Mouse (Mus musculus) CH12.LX (cell line): ENCODE data around the gene D10Jhu81e. TPM values are rescaled to one million over a fixed set of nuclear protein-coding genes. Genes with fewer than 3 reads are reported as not detected.

Source experiments
- DNase-seq: peaks from one replicate; pipeline ENCODE4 v3.0.0-alpha.2; 2013; ENCODE audit errors: extremely low read depth
- H3K27ac ChIP-seq: 2 replicates; pipeline ENCODE4 v1.5.1; 2012; ENCODE audit warnings: low read depth, mild to moderate bottlenecking, control low read depth, moderate library complexity; ENCODE audit not compliant: insufficient read depth
- H3K27me3 ChIP-seq: replicated peaks from 2 replicates; pipeline ENCODE3; 2012; ENCODE audit warnings: inconsistent platforms
- H3K36me3 ChIP-seq, 2 experiments: replicated peaks in 1 of 2; 2 replicates each; pipeline versions ENCODE3 to v1.6.1; 2012; ENCODE audit warnings: inconsistent platforms in 1 of 2, low read length in 1 of 2, mild to moderate bottlenecking in 1 of 2, mixed read lengths in 1 of 2, moderate library complexity in 1 of 2; ENCODE audit not compliant: control insufficient read depth in 1 of 2, insufficient read depth in 1 of 2
- H3K4me1 ChIP-seq, 2 experiments: 2 replicates each; pipeline ENCODE4 v1.6.1; 2012; ENCODE audit warnings: inconsistent platforms in 1 of 2, moderate library complexity in 1 of 2; ENCODE audit not compliant: insufficient read depth in 2 of 2, control insufficient read depth in 1 of 2
- H3K4me2 ChIP-seq: 2 replicates; pipeline ENCODE4 v1.6.1; 2012; ENCODE audit warnings: low read depth, mild to moderate bottlenecking, control low read depth; ENCODE audit not compliant: poor library complexity, insufficient read depth, severe bottlenecking
- H3K4me3 ChIP-seq, 3 experiments: fragments of 150-350 bp in 1 of 3; sonication (generic) in 1 of 3; replicated peaks in 1 of 3; 2 replicates each; pipeline versions ENCODE3 to v1.5.1; 2011 to 2012; ENCODE audit warnings: low read depth in 2 of 3, low read length in 2 of 3, mild to moderate bottlenecking in 2 of 3, moderate library complexity in 2 of 3, control low read depth in 1 of 3, improper control_type of control experiment in 1 of 3, inconsistent platforms in 1 of 3, mixed read lengths in 1 of 3; ENCODE audit not compliant: poor library complexity in 1 of 3
- H3K79me2 ChIP-seq: replicated peaks from 2 replicates; pipeline ENCODE4 v1.6.1; 2012; ENCODE audit warnings: mild to moderate bottlenecking, moderate library complexity; ENCODE audit not compliant: control insufficient read depth, poor library complexity, insufficient read depth, severe bottlenecking; ENCODE audit errors: extremely low read depth
- H3K9ac ChIP-seq: 2 replicates; pipeline ENCODE4 v1.6.1; 2012; ENCODE audit warnings: low read depth, mild to moderate bottlenecking, control low read depth, moderate library complexity; ENCODE audit not compliant: insufficient read depth
- H3K9me3 ChIP-seq: replicated peaks from 2 replicates; pipeline ENCODE3; 2012; ENCODE audit warnings: low read length, inconsistent platforms, mixed read lengths
- BHLHE40 ChIP-seq: IDR thresholded peaks from 2 replicates; pipeline ENCODE4 v1.6.1; 2011; ENCODE audit warnings: mild to moderate bottlenecking, low read depth, low read length, improper control_type of control experiment
- CHD1 ChIP-seq: IDR thresholded peaks from 2 replicates; pipeline ENCODE4 v1.6.1; 2012; ENCODE audit warnings: low read depth, low read length, improper control_type of control experiment, inconsistent platforms
- E2F4 ChIP-seq: IDR thresholded peaks from 2 replicates; pipeline ENCODE4 v1.6.1; 2011; ENCODE audit warnings: low read depth, low read length, improper control_type of control experiment; ENCODE audit not compliant: insufficient replicate concordance
- EP300 ChIP-seq: IDR thresholded peaks from 2 replicates; pipeline ENCODE4 v1.6.1; 2011; ENCODE audit warnings: low read length, improper control_type of control experiment
- GABPA ChIP-seq: IDR thresholded peaks from 2 replicates; pipeline ENCODE4 v1.6.1; 2012; ENCODE audit warnings: low read depth, low read length, improper control_type of control experiment, inconsistent platforms; ENCODE audit not compliant: insufficient replicate concordance
- HCFC1 ChIP-seq: IDR thresholded peaks from 2 replicates; pipeline ENCODE4 v1.6.1; 2012; ENCODE audit warnings: low read depth, mild to moderate bottlenecking, inconsistent platforms, low read length, improper control_type of control experiment
- JUN ChIP-seq: IDR thresholded peaks from 2 replicates; pipeline ENCODE4 v1.6.1; 2011; ENCODE audit warnings: low read depth, mild to moderate bottlenecking, low read length, improper control_type of control experiment, moderate library complexity; ENCODE audit not compliant: insufficient read depth
- JUND ChIP-seq: conservative IDR thresholded peaks from 2 replicates; pipeline ENCODE4 v1.6.1; 2011; ENCODE audit warnings: low read depth, low read length, improper control_type of control experiment
- MAZ ChIP-seq: IDR thresholded peaks from 2 replicates; pipeline ENCODE4 v1.6.1; 2012; ENCODE audit warnings: low read depth, mild to moderate bottlenecking, inconsistent platforms, low read length, improper control_type of control experiment, moderate library complexity
- NELFE ChIP-seq: IDR thresholded peaks from 2 replicates; pipeline ENCODE4 v1.6.1; 2011; ENCODE audit warnings: low read depth, low read length, improper control_type of control experiment
- RAD21 ChIP-seq: IDR thresholded peaks from 2 replicates; pipeline ENCODE4 v1.6.1; 2011; ENCODE audit warnings: low read depth, mild to moderate bottlenecking, low read length, improper control_type of control experiment, moderate library complexity
- SIN3A ChIP-seq: IDR thresholded peaks from 2 replicates; pipeline ENCODE4 v1.6.1; 2012; ENCODE audit warnings: low read length, improper control_type of control experiment, inconsistent platforms
- SMC3 ChIP-seq: IDR thresholded peaks from 2 replicates; pipeline ENCODE4 v1.6.1; 2011; ENCODE audit warnings: low read depth, low read length, improper control_type of control experiment
- TCF12 ChIP-seq: IDR thresholded peaks from 2 replicates; pipeline ENCODE4 v1.6.1; 2014; ENCODE audit warnings: low read depth, mild to moderate bottlenecking, inconsistent platforms, low read length, improper control_type of control experiment
- USF1 ChIP-seq: IDR thresholded peaks from 2 replicates; pipeline ENCODE4 v1.6.1; 2014; ENCODE audit warnings: low read depth, mild to moderate bottlenecking, inconsistent platforms, low read length, improper control_type of control experiment
- ZNF384 ChIP-seq: IDR thresholded peaks from 2 replicates; pipeline ENCODE4 v1.6.1; 2012; ENCODE audit warnings: low read depth, low read length, improper control_type of control experiment, inconsistent platforms
- dilution Hi-C: fragments of 300-500 bp; cut with MboI; formaldehyde crosslinking; loops from 2 replicates; pipeline ENCODE4 v1.14.3; 2020; ENCODE audit warnings: low sequenced_read_pairs; ENCODE audit not compliant: extremely low pct_unique_long_range_greater_than_20kb, extremely low pct_ligation_motif_present
- in situ Hi-C: fragments of 300-500 bp; cut with MboI; formaldehyde crosslinking; loops from 3 replicates; pipeline ENCODE4 v1.14.3; 2019; ENCODE audit warnings: low sequenced_read_pairs, low pct_ligation_motif_present, low pct_unique_long_range_greater_than_20kb, mixed read lengths
- polyA plus RNA-seq: library from polyadenylated mRNA; unstranded; fragments of >175 nt; gene quantifications from 2 replicates; pipeline ENCODE4 v1.2.1, GENCODE M21; 2012; ENCODE audit warnings: low read depth; ENCODE audit not compliant: insufficient read length
- total RNA-seq, 2 experiments: library from RNA; depleted of rRNA; stranded (reverse); fragments of 300-350 nt in 1 of 2; fragments of >200 nt in 1 of 2; gene quantifications; 2 replicates each; pipeline ENCODE4 v1.2.3; 2012 to 2014

The D10Jhu81e gene
- total and polyA plus RNA-seq, 3 experiments, result 29.9 to 51.0 (median 45.7) TPM

DNA sequence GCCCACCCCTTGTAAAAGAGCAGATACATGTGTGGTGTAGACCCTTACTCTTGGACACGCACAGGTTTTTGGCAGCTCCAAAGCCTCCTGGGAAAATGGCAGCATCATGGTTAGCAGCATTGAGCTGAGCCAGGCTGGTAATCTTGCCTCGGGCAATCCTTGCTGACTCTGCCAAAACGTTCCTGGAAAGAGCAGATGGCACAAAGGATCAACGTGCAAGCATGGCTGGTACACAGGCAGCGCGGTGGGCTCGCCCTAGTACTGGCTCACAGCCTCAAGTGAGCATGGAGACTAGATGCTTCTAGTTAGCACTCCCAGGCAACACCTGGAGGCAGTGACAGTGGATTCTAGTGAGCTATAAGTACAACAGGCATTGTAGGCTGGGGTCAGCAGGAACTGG lies 2.2 kb downstream of the D10Jhu81e start:
- Histone ChIP-seq H3K4me1 (peaks cover 17 to 26% of the 10 kb centered on the region in 2 experiments), H3K4me3 (no peak overlapping the region), H3K4me2 (no peak overlapping the region), H3K9ac (no peak overlapping the region), H3K36me3 (peaks cover 63 to 80% of the 10 kb centered on the region in 2 experiments), H3K9me3 (no peaks in the 10 kb centered on the region), H3K27me3 (no peaks in the 10 kb centered on the region), H3K27ac (no peak overlapping the region), H3K79me2 (no peaks in the 10 kb centered on the region)
- TF ChIP-seq JUND (no peak), RAD21 (no peak), TCF12 (no peak), ZNF384 (no peak), NELFE (no peak), USF1 (no peak), EP300 (no peak)
- in situ Hi-C loops, result loop anchor here (5.0 kb wide), 1 partner anchor 135 kb away; no protein-coding TSS in a partner anchor
- no peak for DNase-seq
- dilution Hi-C loops, result no loop called here

DNA sequence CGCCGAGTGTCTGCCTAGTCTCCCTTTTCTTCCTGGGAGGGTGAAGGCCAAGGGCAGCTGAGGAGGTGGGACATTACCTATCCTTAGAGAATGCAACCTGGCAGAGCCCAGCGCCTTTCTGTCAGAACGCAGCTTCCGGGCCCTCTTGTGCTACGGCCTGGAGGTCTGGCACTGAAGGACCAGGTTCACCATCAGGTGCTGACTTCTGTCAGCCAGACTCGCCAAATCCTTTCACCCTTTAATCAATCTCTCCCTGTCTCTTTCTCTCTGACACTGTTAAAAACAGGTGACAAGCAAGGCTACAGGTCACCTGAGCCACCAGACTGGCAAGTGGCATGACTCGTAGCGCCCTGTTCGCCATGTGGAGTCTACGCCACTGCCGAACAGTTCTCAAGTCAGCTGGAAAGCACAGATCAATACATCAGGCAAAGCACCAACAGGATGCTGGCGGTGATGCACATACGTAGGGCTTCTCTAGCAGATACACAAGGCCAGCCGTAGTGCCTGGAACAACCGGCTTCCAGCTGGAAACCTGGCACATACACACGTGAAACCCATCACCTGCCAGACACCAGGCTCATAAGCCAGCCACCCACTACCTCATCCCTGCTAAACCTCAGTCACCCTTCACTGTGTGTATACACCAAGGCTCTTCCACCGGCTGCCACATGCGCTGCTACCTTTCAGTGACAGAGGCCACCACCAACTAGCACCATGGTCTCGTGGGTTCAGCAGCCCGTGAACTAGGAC lies 4.2 kb downstream of the D10Jhu81e start:
- in situ Hi-C loops (loop anchor here (5.0 kb wide), 1 partner anchor 133 kb away; no protein-coding TSS in a partner anchor), dilution Hi-C loops (no loop called here)
- no peak for DNase-seq
- no peaks in the 10 kb centered on the region for H3K27me3 ChIP-seq
- no peak overlapping the region for H3K4me2 ChIP-seq
- no peak overlapping the region for H3K9ac ChIP-seq
- H3K4me1 ChIP-seq, result peaks cover 9 to 18% of the 10 kb centered on the region in 2 experiments
- H3K79me2 ChIP-seq, result no peaks in the 10 kb centered on the region
- H3K4me3 ChIP-seq, result no peak overlapping the region
- no peak for TF ChIP-seq SMC3
- TF ChIP-seq USF1, result no peak
- no peak for TF ChIP-seq JUN
- TF ChIP-seq BHLHE40, result no peak
- no peak for TF ChIP-seq TCF12
- TF ChIP-seq HCFC1, result no peak
- no peak for TF ChIP-seq CHD1
- no peak for TF ChIP-seq NELFE
- no peak for TF ChIP-seq ZNF384
- TF ChIP-seq E2F4, result no peak
- no peak for TF ChIP-seq GABPA
- TF ChIP-seq EP300, result no peak
- TF ChIP-seq MAZ, result no peak
- no peak for TF ChIP-seq SIN3A
- H3K36me3 ChIP-seq, result peaks cover 46 to 80% of the 10 kb centered on the region in 2 experiments
- no peak overlapping the region for H3K27ac ChIP-seq
- H3K9me3 ChIP-seq, result no peaks in the 10 kb centered on the region
